Mouse (Mus musculus) limb, embryonic 10.5 days (tissue): Measurements from ENCODE around the gene Gpc6. TPM values are rescaled to one million over a fixed set of nuclear protein-coding genes. Genes with fewer than 3 reads are reported as not detected.

Experiments used
- microRNA-seq: library from miRNA; unstranded; fragments of <30 nt; microRNA quantifications from one replicate; pipeline ENCODE4, GENCODE M21; 2017
- polyA plus RNA-seq: library from polyadenylated mRNA; unstranded; fragments of >200 nt; fragmentation: Nextera tagmentation; extraction: Ambion mirVana; gene quantifications from 2 replicates; pipeline ENCODE4 v1.2.1, GENCODE M21; 2016

The Gpc6 gene
- polyA plus RNA-seq, 1 experiment from 2014 or later, result 51.9 TPM

Small RNA genes within 50 kb of the gene (microRNA-seq; reads per million reads assigned to microRNA genes)
- gene Mir6239, result not detected
